Mouse (Mus musculus): ENCODE results near the gene Olfr1495. TPM values are rescaled to one million over a fixed set of nuclear protein-coding genes. Genes with fewer than 3 reads are reported as not detected.
"Not testable (repeated sequence)": the region's sequence is repeated elsewhere in the genome, so short reads cannot be mapped to it uniquely, and the experiment has no call there.

Olfr1495 gene
- not detected in 2 replicates for polyA plus RNA-seq (2015; fragmentation: Nextera tagmentation; extraction: Ambion mirVana)

DNA sequence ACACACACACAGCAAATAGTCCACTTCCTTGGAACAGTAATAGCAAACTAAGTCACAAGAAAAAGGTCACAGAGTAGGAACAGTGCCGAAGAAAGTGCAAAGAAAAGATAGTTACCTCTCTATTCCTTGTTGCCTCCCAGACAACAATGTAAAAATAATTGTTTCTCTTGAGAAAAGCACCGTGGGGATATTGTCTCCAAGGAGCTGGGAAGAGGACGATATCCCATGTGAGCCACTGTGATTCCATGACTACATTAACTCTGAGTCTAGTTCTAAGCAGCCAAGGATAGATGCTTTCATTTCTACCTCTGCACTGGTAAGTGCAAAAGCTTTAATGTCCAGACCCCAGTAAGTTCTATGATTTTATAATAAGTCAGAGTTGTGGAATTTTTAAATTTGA, at the start of gene Olfr1495:
TSS of gene Olfr1495 (plus strand) at position 301 of the 400 bp plus-strand sequence.
- 87% methylated on average over 3 of the region's 3 CpGs for WGBS
- no peak for ATAC-seq
- Histone ChIP-seq H3K36me3 (ENCODE audit: control insufficient read depth, insufficient read depth, low read length) (no peaks in the 10 kb centered on the region), H3K9me3 (ENCODE audit: control insufficient read depth, low read length) (no peaks in the 10 kb centered on the region), H3K4me2 (ENCODE audit: low read depth, low read length) (no peak within 1 kb of the TSS), H3K27me3 (replicated peaks; ENCODE audit: control insufficient read depth, insufficient read depth, low read length) (no peaks in the 10 kb centered on the region), H3K4me1 (ENCODE audit: control insufficient read depth, insufficient read depth, low read length) (no peaks in the 10 kb centered on the region), H3K9ac (ENCODE audit: low read depth, low read length) (no peak within 1 kb of the TSS), H3K4me3 (ENCODE audit: low read length) (no peak within 1 kb of the TSS), H3K27ac (ENCODE audit: low read length) (no peak within 1 kb of the TSS)

GRCm38 (mm10) chr19:13722978-13723377, 41.4 kb upstream of the Olfr1495 start, which contains the start of gene Olfr1493-ps1:
Gene Olfr1493-ps1, plus strand, starts transcription at chr19:13723278.
- Histone ChIP-seq H3K27me3 (replicated peaks; ENCODE audit: control insufficient read depth, insufficient read depth, low read length) (no peaks in the 10 kb centered on the region), H3K4me3 (ENCODE audit: low read length) (no peak within 1 kb of the TSS), H3K36me3 (ENCODE audit: control insufficient read depth, insufficient read depth, low read length) (no peaks in the 10 kb centered on the region), H3K27ac (ENCODE audit: low read length) (no peak within 1 kb of the TSS), H3K9ac (ENCODE audit: low read depth, low read length) (no peak within 1 kb of the TSS), H3K9me3 (ENCODE audit: control insufficient read depth, low read length) (no peaks in the 10 kb centered on the region), H3K4me2 (ENCODE audit: low read depth, low read length) (no peak within 1 kb of the TSS), H3K4me1 (ENCODE audit: control insufficient read depth, insufficient read depth, low read length) (no peaks in the 10 kb centered on the region)
- WGBS = 59% methylated on average over 2 of the region's 2 CpGs
- ATAC-seq = no peak

DNA sequence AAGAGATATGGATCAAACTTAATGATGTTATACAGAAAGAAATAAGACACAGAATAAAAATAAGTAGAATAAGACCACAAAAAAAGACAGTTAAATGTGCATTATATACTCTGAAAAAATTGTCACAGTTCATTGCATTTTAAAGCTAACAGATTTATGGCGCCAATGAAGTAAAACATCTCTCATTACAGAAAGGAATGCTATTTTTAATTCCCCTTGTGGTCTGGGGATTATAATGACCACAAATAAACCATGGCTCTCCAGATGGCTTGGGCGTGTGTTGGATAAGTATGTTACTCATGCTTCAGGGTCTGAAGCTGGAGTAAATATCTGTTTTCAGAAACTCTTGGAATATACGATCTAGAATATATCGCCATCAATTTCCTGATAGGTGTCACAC, 25.0 kb upstream of the Olfr1495 start, which contains the start of gene Olfr1494:
TSS of gene Olfr1494 (plus strand) at position 301 of the 400 bp plus-strand sequence.
- H3K4me1 ChIP-seq (ENCODE audit: control insufficient read depth, insufficient read depth, low read length) = no peaks in the 10 kb centered on the region
- no peak within 1 kb of the TSS for H3K9ac ChIP-seq (ENCODE audit: low read depth, low read length)
- H3K4me3 ChIP-seq (ENCODE audit: low read length) = no peak within 1 kb of the TSS
- no peaks in the 10 kb centered on the region for H3K36me3 ChIP-seq (ENCODE audit: control insufficient read depth, insufficient read depth, low read length)
- no peak for ATAC-seq
- no peaks in the 10 kb centered on the region for H3K27me3 ChIP-seq (replicated peaks; ENCODE audit: control insufficient read depth, insufficient read depth, low read length)
- H3K9me3 ChIP-seq (ENCODE audit: control insufficient read depth, low read length) = no peaks in the 10 kb centered on the region
- H3K4me2 ChIP-seq (ENCODE audit: low read depth, low read length) = no peak within 1 kb of the TSS
- H3K27ac ChIP-seq (ENCODE audit: low read length) = no peak within 1 kb of the TSS
- WGBS = 84% methylated on average over 4 of the region's 4 CpGs

DNA sequence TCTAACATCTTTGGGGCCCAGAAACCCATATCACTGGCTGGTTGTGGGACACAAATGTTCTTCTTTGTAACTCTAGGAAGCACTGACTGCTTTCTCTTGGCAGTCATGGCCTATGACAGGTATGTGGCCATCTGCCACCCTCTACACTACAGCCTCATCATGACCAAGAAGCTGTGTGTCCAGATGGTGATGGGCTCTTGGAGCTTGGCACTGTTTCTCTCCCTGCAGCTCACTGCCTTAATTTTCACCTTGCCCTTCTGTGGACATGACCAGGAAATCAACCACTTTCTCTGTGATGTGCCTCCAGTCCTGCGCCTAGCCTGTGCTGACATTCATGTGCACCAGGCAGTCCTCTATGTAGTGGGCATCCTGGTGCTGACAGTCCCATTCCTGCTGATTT, 15.0 kb upstream of the Olfr1495 start:
- no peak for ATAC-seq
- H3K4me1 ChIP-seq (ENCODE audit: control insufficient read depth, insufficient read depth, low read length) = no peaks in the 10 kb centered on the region
- no peaks in the 10 kb centered on the region for H3K27me3 ChIP-seq (replicated peaks; ENCODE audit: control insufficient read depth, insufficient read depth, low read length)
- no peaks in the 10 kb centered on the region for H3K36me3 ChIP-seq (ENCODE audit: control insufficient read depth, insufficient read depth, low read length)
- no peak overlapping the region for H3K27ac ChIP-seq (ENCODE audit: low read length)
- WGBS = 86% methylated on average over 1 of the region's 1 CpGs
- no peak overlapping the region for H3K9ac ChIP-seq (ENCODE audit: low read depth, low read length)
- H3K4me2 ChIP-seq (ENCODE audit: low read depth, low read length) = no peak overlapping the region
- H3K9me3 ChIP-seq (ENCODE audit: control insufficient read depth, low read length) = no peaks in the 10 kb centered on the region
- H3K4me3 ChIP-seq (ENCODE audit: low read length) = no peak overlapping the region

GRCm38 (mm10) chr19:13768565-13769276, 4.3 kb downstream of the Olfr1495 start:
- WGBS = 93% methylated on average over 9 of the region's 9 CpGs
- no peaks in the 10 kb centered on the region for H3K4me1 ChIP-seq (ENCODE audit: control insufficient read depth, insufficient read depth, low read length)
- H3K27ac ChIP-seq (ENCODE audit: low read length) = no peak overlapping the region
- no peaks in the 10 kb centered on the region for H3K36me3 ChIP-seq (ENCODE audit: control insufficient read depth, insufficient read depth, low read length)
- no peak overlapping the region for H3K9ac ChIP-seq (ENCODE audit: low read depth, low read length)
- H3K4me2 ChIP-seq (ENCODE audit: low read depth, low read length) = no peak overlapping the region
- no peaks in the 10 kb centered on the region for H3K27me3 ChIP-seq (replicated peaks; ENCODE audit: control insufficient read depth, insufficient read depth, low read length)
- H3K4me3 ChIP-seq (ENCODE audit: low read length) = no peak overlapping the region
- no peak for ATAC-seq
- no peaks in the 10 kb centered on the region for H3K9me3 ChIP-seq (ENCODE audit: control insufficient read depth, low read length)

DNA sequence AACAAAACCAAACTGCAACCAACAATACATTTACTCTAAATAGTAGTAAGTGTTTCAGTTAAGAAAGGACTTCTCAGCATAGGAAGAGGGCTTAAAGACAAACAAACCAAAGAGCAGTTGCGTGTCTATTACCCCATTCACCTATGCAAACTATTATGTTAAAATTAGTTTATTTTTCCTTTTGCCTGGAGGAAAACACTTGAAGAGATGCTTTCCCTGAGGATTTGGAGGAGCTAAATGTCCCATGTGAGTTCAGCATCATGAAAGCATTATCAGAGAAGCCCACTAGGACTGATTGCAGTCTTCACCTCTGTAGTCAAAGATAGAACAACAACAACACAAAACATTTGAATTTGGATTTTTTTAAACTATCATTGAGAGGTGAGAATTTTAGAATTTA, 13.2 kb downstream of the Olfr1495 start, which contains the start of gene Olfr1496:
TSS of gene Olfr1496 (plus strand) at position 301 of the 400 bp plus-strand sequence.
- WGBS = 88% methylated on average over 1 of the region's 1 CpGs
- Histone ChIP-seq H3K4me1 (ENCODE audit: control insufficient read depth, insufficient read depth, low read length) (no peaks in the 10 kb centered on the region), H3K4me2 (ENCODE audit: low read depth, low read length) (no peak within 1 kb of the TSS), H3K27ac (ENCODE audit: low read length) (no peak within 1 kb of the TSS), H3K9ac (ENCODE audit: low read depth, low read length) (no peak within 1 kb of the TSS), H3K27me3 (replicated peaks; ENCODE audit: control insufficient read depth, insufficient read depth, low read length) (no peaks in the 10 kb centered on the region), H3K36me3 (ENCODE audit: control insufficient read depth, insufficient read depth, low read length) (no peaks in the 10 kb centered on the region), H3K4me3 (ENCODE audit: low read length) (no peak within 1 kb of the TSS), H3K9me3 (ENCODE audit: control insufficient read depth, low read length) (no peaks in the 10 kb centered on the region)
- no peak for ATAC-seq

GRCm38 (mm10) chr19:13798102-13798501, 33.7 kb downstream of the Olfr1495 start, which contains the start of gene Olfr1497:
Gene Olfr1497, minus strand, starts transcription at chr19:13798202.
- no peaks in the 10 kb centered on the region for H3K36me3 ChIP-seq (ENCODE audit: control insufficient read depth, insufficient read depth, low read length)
- ATAC-seq = no peak

DNA sequence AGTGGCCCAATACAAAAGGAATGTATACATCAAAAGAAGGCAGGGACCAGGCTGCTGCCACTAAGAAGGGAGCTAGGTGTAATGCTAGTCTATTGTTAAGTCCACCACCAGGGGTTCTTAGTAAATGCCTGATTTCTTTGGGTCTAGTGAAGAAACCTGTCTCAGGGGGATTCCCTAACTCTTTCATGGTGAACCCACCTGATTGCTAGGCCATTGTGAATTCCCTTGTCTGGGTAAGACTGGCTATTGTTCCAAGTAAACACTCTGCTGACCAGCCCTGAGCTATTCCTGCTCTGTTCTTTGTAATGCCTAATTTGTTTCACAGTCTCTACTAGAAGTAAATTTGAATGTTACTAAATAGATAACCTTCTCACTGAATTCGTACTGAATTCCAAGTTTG, 41.1 kb downstream of the Olfr1495 start:
- WGBS = 67% methylated on average over 1 of the region's 1 CpGs
- not testable (repeated sequence) for ATAC-seq; H3K9me3 ChIP-seq (ENCODE audit: control insufficient read depth, low read length); H3K36me3 ChIP-seq (ENCODE audit: control insufficient read depth, insufficient read depth, low read length); H3K4me3 ChIP-seq (ENCODE audit: low read length); H3K4me2 ChIP-seq (ENCODE audit: low read depth, low read length); H3K27me3 ChIP-seq (replicated peaks; ENCODE audit: control insufficient read depth, insufficient read depth, low read length); H3K4me1 ChIP-seq (ENCODE audit: control insufficient read depth, insufficient read depth, low read length); H3K27ac ChIP-seq (ENCODE audit: low read length); H3K9ac ChIP-seq (ENCODE audit: low read depth, low read length)

More at GRCm38 (mm10) chr19:13798102-13798501, 33.7 kb downstream of the Olfr1495 start, which contains the start of gene Olfr1497:
- Histone ChIP-seq H3K4me1 (ENCODE audit: control insufficient read depth, insufficient read depth, low read length) (no peaks in the 10 kb centered on the region), H3K9ac (ENCODE audit: low read depth, low read length) (no peak within 1 kb of the TSS), H3K4me2 (ENCODE audit: low read depth, low read length) (no peak within 1 kb of the TSS), H3K9me3 (ENCODE audit: control insufficient read depth, low read length) (no peaks in the 10 kb centered on the region), H3K27me3 (replicated peaks; ENCODE audit: control insufficient read depth, insufficient read depth, low read length) (no peaks in the 10 kb centered on the region), H3K27ac (ENCODE audit: low read length) (no peak within 1 kb of the TSS), H3K4me3 (ENCODE audit: low read length) (no peak within 1 kb of the TSS)

DNA sequence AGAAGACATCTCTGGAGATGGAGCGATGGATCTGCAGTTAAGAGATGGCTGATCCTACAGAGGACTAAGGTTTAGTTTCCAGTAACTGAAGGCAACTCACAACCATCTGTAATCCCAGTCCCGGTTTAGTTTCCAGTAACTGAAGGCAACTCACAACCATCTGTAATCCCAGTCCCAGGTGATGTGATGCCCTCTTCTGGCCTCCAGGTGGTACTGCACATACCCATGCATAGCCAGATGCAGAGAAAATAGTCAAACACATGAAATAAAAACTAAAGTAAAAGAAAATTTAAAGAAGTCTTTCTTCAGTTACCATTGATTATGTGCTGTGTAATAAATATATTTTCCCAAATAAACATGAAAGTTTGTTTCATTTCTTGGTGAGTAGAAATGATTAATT, 48.4 kb downstream of the Olfr1495 start:
- H3K4me2 ChIP-seq (ENCODE audit: low read depth, low read length) = no peak overlapping the region
- no peaks in the 10 kb centered on the region for H3K4me1 ChIP-seq (ENCODE audit: control insufficient read depth, insufficient read depth, low read length)
- no peak overlapping the region for H3K4me3 ChIP-seq (ENCODE audit: low read length)
- H3K9ac ChIP-seq (ENCODE audit: low read depth, low read length) = no peak overlapping the region
- WGBS = 51% methylated on average over 2 of the region's 2 CpGs
- ATAC-seq = no peak
- H3K9me3 ChIP-seq (ENCODE audit: control insufficient read depth, low read length) = no peaks in the 10 kb centered on the region
- H3K36me3 ChIP-seq (ENCODE audit: control insufficient read depth, insufficient read depth, low read length) = no peaks in the 10 kb centered on the region
- no peaks in the 10 kb centered on the region for H3K27me3 ChIP-seq (replicated peaks; ENCODE audit: control insufficient read depth, insufficient read depth, low read length)
- H3K27ac ChIP-seq (ENCODE audit: low read length) = no peak overlapping the region
